Mouse (Mus musculus): ENCODE data around the gene Edem3. TPM values are rescaled to one million over a fixed set of nuclear protein-coding genes. Genes with fewer than 3 reads are reported as not detected.

The Edem3 gene
- polyA plus RNA-seq, 1 experiment from 2014 or later: 9.8 TPM

DNA sequence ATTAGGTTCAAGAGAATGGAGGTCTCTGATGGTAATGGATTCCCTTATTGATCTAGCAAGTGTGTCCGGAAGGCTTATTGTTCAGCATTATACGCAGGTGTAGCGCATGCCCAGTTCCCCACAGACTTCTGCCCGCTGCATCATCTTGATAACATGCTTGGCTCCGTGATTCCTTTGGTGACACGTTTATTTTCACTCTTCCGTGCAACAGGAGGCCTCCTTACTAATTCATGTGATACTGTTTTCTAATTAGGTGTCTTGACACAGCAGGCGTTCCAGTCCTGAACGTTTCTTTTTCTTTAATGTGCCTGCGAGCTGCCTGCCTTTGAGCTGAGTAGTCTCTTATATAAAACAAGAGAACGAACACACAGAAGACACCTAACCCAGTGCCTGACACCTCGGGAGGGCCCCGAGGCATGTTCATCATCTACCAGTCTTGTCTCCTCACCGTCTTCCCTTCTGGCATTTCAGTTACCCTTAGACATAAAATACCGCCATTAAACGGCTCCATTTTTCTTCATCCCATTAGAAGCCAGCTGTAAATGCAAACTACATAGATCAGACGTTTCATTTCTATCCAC is 90.2 kb downstream of the Edem3 start:
- no peaks in the 10 kb centered on the region for H3K9me3 ChIP-seq (replicated peaks; ENCODE audit: control insufficient read depth, low read length)
- no peak overlapping the region for H3K27ac ChIP-seq (ENCODE audit: low read length)
- no peaks in the 10 kb centered on the region for H3K4me1 ChIP-seq (ENCODE audit: control insufficient read depth, insufficient read depth, low read length)
- no peaks in the 10 kb centered on the region for H3K27me3 ChIP-seq (ENCODE audit: control insufficient read depth, insufficient read depth, low read length)
- no peak for ATAC-seq (replicated peaks; ENCODE audit: extremely low read depth, insufficient read depth, low FRiP score)
- no peak overlapping the region for H3K4me2 ChIP-seq (ENCODE audit: low read depth, low read length)
- 82% methylated on average over 17 of the region's 17 CpGs for WGBS
- no peak overlapping the region for H3K4me3 ChIP-seq (ENCODE audit: low read length)
- H3K9ac ChIP-seq (ENCODE audit: low read length): no peak overlapping the region
- no peaks in the 10 kb centered on the region for H3K36me3 ChIP-seq (ENCODE audit: control insufficient read depth, insufficient read depth)

GRCm38 (mm10) chr1:151845926-151846782 is 91.0 kb downstream of the Edem3 start:
- Histone ChIP-seq H3K4me3 (ENCODE audit: low read length) (no peak overlapping the region), H3K36me3 (ENCODE audit: control insufficient read depth, insufficient read depth) (no peaks in the 10 kb centered on the region), H3K9me3 (replicated peaks; ENCODE audit: control insufficient read depth, low read length) (no peaks in the 10 kb centered on the region), H3K27me3 (ENCODE audit: control insufficient read depth, insufficient read depth, low read length) (no peaks in the 10 kb centered on the region), H3K4me1 (ENCODE audit: control insufficient read depth, insufficient read depth, low read length) (no peaks in the 10 kb centered on the region), H3K4me2 (ENCODE audit: low read depth, low read length) (no peak overlapping the region), H3K9ac (ENCODE audit: low read length) (no peak overlapping the region), H3K27ac (ENCODE audit: low read length) (no peak overlapping the region)
- no peak for ATAC-seq (replicated peaks; ENCODE audit: extremely low read depth, insufficient read depth, low FRiP score)
- 60% methylated on average over 19 of the region's 19 CpGs for WGBS

DNA sequence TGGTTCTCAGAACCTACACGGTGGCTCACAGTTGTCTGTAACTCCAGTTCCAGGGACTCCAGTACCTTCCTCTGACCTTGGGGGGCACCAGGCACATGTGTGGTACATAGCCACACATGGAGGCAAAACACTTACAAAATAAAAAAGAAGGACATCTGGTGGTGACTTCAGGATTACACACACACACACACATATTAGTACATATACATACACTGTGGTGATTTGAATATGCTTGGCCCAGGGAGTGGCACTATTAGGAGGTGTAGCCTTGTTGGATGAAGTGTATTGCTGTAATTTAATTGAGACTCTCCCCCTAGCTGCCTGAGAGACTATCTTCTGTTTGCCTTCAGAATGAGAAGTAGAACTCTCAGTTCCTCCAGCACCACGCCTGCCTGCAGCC is 93.1 kb downstream of the Edem3 start:
- 94% methylated on average over 2 of the region's 2 CpGs for WGBS
- H3K4me2 ChIP-seq (ENCODE audit: low read depth, low read length): no peak overlapping the region
- H3K27me3 ChIP-seq (ENCODE audit: control insufficient read depth, insufficient read depth, low read length): no peaks in the 10 kb centered on the region
- no peaks in the 10 kb centered on the region for H3K9me3 ChIP-seq (replicated peaks; ENCODE audit: control insufficient read depth, low read length)
- ATAC-seq (replicated peaks; ENCODE audit: extremely low read depth, insufficient read depth, low FRiP score): no peak
- no peak overlapping the region for H3K27ac ChIP-seq (ENCODE audit: low read length)
- H3K9ac ChIP-seq (ENCODE audit: low read length): no peak overlapping the region
- no peaks in the 10 kb centered on the region for H3K36me3 ChIP-seq (ENCODE audit: control insufficient read depth, insufficient read depth)
- no peak overlapping the region for H3K4me3 ChIP-seq (ENCODE audit: low read length)
- no peaks in the 10 kb centered on the region for H3K4me1 ChIP-seq (ENCODE audit: control insufficient read depth, insufficient read depth, low read length)

DNA sequence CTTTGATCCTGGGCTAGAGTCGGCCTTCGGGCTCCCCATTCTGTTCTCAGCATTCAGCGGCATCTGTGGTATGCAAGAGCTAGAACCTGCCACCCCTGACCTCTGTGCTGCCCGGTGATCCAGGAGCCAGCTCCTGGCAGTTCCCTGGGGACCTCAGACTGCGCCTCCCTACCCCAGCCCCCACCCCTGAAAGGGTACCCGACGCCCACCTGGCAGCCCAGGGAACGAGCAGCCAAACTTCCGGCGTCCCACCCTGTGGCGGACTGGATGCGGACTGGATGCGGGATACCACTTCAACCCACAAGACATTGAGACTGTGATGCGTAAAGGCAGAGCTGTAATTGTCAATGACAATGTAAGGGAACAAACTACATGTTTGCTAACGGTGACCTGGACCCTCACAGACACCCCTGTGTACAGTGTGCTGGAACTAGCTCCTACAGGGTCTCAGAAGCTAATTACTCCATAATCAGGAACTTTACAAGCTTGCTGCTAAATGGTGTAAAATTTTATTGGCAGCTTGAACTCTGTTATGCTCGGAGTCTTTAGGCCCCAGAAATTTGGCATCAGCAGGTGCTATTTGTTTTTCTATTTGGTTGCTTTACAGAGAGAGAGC is 94.9 kb downstream of the Edem3 start:
- Histone ChIP-seq H3K4me1 (ENCODE audit: control insufficient read depth, insufficient read depth, low read length) (no peaks in the 10 kb centered on the region), H3K4me2 (ENCODE audit: low read depth, low read length) (no peak overlapping the region), H3K4me3 (ENCODE audit: low read length) (no peak overlapping the region), H3K27ac (ENCODE audit: low read length) (no peak overlapping the region), H3K9me3 (replicated peaks; ENCODE audit: control insufficient read depth, low read length) (no peaks in the 10 kb centered on the region), H3K36me3 (ENCODE audit: control insufficient read depth, insufficient read depth) (no peaks in the 10 kb centered on the region), H3K27me3 (ENCODE audit: control insufficient read depth, insufficient read depth, low read length) (no peaks in the 10 kb centered on the region), H3K9ac (ENCODE audit: low read length) (no peak overlapping the region)
- WGBS: 78% methylated on average over 16 of the region's 16 CpGs
- ATAC-seq (replicated peaks; ENCODE audit: extremely low read depth, insufficient read depth, low FRiP score): no peak

GRCm38 (mm10) chr1:151851051-151851848 is 96.1 kb downstream of the Edem3 start:
- Histone ChIP-seq H3K27me3 (ENCODE audit: control insufficient read depth, insufficient read depth, low read length) (no peaks in the 10 kb centered on the region), H3K36me3 (ENCODE audit: control insufficient read depth, insufficient read depth) (no peaks in the 10 kb centered on the region), H3K9me3 (replicated peaks; ENCODE audit: control insufficient read depth, low read length) (no peaks in the 10 kb centered on the region), H3K4me1 (ENCODE audit: control insufficient read depth, insufficient read depth, low read length) (no peaks in the 10 kb centered on the region), H3K4me3 (ENCODE audit: low read length) (no peak overlapping the region), H3K9ac (ENCODE audit: low read length) (no peak overlapping the region), H3K4me2 (ENCODE audit: low read depth, low read length) (no peak overlapping the region), H3K27ac (ENCODE audit: low read length) (no peak overlapping the region)
- no peak for ATAC-seq (replicated peaks; ENCODE audit: extremely low read depth, insufficient read depth, low FRiP score)
- WGBS: 87% methylated on average over 20 of the region's 20 CpGs

DNA sequence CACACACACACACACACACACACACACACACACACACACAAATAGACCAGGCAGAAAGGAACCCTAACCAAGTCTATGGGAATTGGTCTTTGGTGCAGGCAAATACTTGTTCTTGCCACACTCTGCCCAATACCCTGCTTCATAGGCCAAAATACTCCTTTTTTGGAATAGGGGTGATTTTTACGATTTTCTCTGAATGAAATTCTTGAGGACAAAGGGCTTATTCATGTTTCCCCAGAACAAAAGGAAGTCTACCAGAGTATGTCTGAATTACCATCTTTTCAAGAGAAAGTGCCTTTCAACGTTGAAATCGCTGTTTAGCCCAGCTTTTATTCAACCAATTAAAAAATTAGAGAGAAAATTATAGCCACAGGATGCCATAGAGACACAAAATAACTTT is 96.8 kb downstream of the Edem3 start:
- H3K27ac ChIP-seq (ENCODE audit: low read length): no peak overlapping the region
- H3K4me3 ChIP-seq (ENCODE audit: low read length): no peak overlapping the region
- 79% methylated on average over 3 of the region's 3 CpGs for WGBS
- no peaks in the 10 kb centered on the region for H3K4me1 ChIP-seq (ENCODE audit: control insufficient read depth, insufficient read depth, low read length)
- H3K9me3 ChIP-seq (replicated peaks; ENCODE audit: control insufficient read depth, low read length): no peaks in the 10 kb centered on the region
- no peak overlapping the region for H3K4me2 ChIP-seq (ENCODE audit: low read depth, low read length)
- no peak overlapping the region for H3K9ac ChIP-seq (ENCODE audit: low read length)
- ATAC-seq (replicated peaks; ENCODE audit: extremely low read depth, insufficient read depth, low FRiP score): no peak
- no peaks in the 10 kb centered on the region for H3K27me3 ChIP-seq (ENCODE audit: control insufficient read depth, insufficient read depth, low read length)
- H3K36me3 ChIP-seq (ENCODE audit: control insufficient read depth, insufficient read depth): no peaks in the 10 kb centered on the region

DNA sequence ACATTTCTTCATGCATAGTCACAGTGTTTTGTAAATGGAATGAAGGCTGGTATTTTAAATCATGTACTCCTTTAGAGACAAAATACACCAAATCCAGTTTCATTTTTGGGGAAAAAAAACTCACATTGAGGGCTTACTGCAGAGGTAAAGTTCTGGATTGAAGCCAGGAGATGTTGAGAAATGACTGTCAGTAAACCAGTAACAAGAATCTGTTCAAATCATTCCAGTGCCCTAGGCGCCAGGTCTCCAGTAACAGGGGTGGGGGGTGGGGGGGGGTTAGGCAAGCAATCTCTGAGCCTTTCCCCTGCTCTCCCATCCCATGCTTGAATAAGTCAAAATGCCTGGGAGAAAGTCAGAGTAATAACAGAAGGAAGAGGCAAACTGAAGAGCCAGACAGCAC is 100.4 kb downstream of the Edem3 start:
- Histone ChIP-seq H3K4me3 (ENCODE audit: low read length) (no peak overlapping the region), H3K4me2 (ENCODE audit: low read depth, low read length) (no peak overlapping the region), H3K27me3 (ENCODE audit: control insufficient read depth, insufficient read depth, low read length) (no peaks in the 10 kb centered on the region), H3K9ac (ENCODE audit: low read length) (no peak overlapping the region), H3K4me1 (ENCODE audit: control insufficient read depth, insufficient read depth, low read length) (peaks cover 7% of the 10 kb centered on the region), H3K27ac (ENCODE audit: low read length) (no peak overlapping the region), H3K36me3 (ENCODE audit: control insufficient read depth, insufficient read depth) (no peaks in the 10 kb centered on the region), H3K9me3 (replicated peaks; ENCODE audit: control insufficient read depth, low read length) (no peaks in the 10 kb centered on the region)
- no peak for ATAC-seq (replicated peaks; ENCODE audit: extremely low read depth, insufficient read depth, low FRiP score)
- 85% methylated on average over 1 of the region's 1 CpGs for WGBS

DNA sequence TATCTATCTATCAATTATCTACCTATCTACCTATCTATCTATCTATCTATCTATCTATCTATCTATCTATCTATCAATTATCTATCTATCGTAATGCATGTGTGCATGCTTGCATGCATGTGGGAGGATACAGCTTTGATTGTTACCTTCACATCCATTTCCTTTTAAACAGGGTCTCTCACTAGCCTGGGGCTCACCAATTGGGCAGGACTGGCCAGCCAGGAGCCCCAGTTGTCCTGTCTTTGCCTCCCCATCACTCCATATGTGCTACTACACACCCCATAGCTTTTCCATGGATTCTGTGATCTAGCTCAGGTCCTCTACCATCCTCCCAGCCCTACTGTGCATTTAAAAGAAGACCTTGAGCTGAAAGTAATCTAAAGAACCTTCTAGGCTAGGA is 103.3 kb downstream of the Edem3 start:
- no peak overlapping the region for H3K9ac ChIP-seq (ENCODE audit: low read length)
- H3K9me3 ChIP-seq (replicated peaks; ENCODE audit: control insufficient read depth, low read length): no peaks in the 10 kb centered on the region
- peaks cover 8% of the 10 kb centered on the region for H3K4me1 ChIP-seq (ENCODE audit: control insufficient read depth, insufficient read depth, low read length)
- H3K36me3 ChIP-seq (ENCODE audit: control insufficient read depth, insufficient read depth): no peaks in the 10 kb centered on the region
- no peak overlapping the region for H3K27ac ChIP-seq (ENCODE audit: low read length)
- ATAC-seq (replicated peaks; ENCODE audit: extremely low read depth, insufficient read depth, low FRiP score): no peak
- H3K4me3 ChIP-seq (ENCODE audit: low read length): no peak overlapping the region
- 95% methylated on average over 1 of the region's 1 CpGs for WGBS
- no peak overlapping the region for H3K4me2 ChIP-seq (ENCODE audit: low read depth, low read length)
- H3K27me3 ChIP-seq (ENCODE audit: control insufficient read depth, insufficient read depth, low read length): no peaks in the 10 kb centered on the region

All from heart, embryonic 16.5 days (tissue).